Mouse (Mus musculus) macrophage (primary cell): ENCODE measurements around the gene Chmp6. TPM values are rescaled to one million over a fixed set of nuclear protein-coding genes. Genes with fewer than 3 reads are reported as not detected.
A peak's percentile ranks its signal among the peaks of the same experiment; 100 is the strongest.

Experiments
- H3K27ac ChIP-seq: fragments of 350-480 bp; formaldehyde crosslinking; 2 replicates; pipeline ENCODE4 v1.9.0; 2021
- H3K36me3 ChIP-seq: fragments of 350-480 bp; formaldehyde crosslinking; 2 replicates; pipeline ENCODE4 v1.9.0; 2021; ENCODE audit errors: inconsistent target
- H3K4me3 ChIP-seq: fragments of 350-480 bp; formaldehyde crosslinking; 2 replicates; pipeline ENCODE4 v1.9.0; 2021; ENCODE audit errors: inconsistent target
- H3K79me2 ChIP-seq: fragments of 350-480 bp; formaldehyde crosslinking; 2 replicates; pipeline ENCODE4 v1.9.0; 2021; ENCODE audit errors: inconsistent target
- WGBS: methylation state at CpG from one replicate; pipeline ENCODE4 v1.1.7; 2026; ENCODE audit warnings: inconsistent platforms; ENCODE audit not compliant: missing documents; 5-methylcytosine and 5-hydroxymethylcytosine counted together
- polyA plus RNA-seq: library from polyadenylated mRNA; stranded (reverse); fragments of 250-400 nt; gene quantifications from 3 replicates; pipeline ENCODE4 v1.2.4, GENCODE M21; 2018; ENCODE audit warnings: inconsistent platforms

Chmp6 gene
- polyA plus RNA-seq, 1 experiment from 2014 or later: 37.7 TPM

DNA sequence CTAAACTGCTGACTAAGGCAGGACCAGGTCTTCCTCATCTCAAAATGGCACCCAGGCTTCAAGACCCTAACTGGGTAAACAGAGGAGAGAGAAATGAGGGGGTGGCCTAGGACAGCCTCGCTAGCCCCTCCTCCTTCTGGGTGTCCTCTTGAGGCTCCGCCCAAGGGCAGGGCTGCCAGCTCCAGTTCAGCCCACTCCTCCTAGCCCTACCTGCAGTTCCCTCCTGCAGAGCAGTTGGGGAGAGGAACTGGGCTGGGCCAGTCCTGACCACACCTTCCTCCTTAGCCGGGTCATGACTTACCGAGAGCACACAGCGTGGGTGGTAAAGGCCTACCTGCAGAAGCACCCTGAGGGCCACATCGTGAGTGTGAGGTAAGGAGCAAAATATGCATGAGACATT is 18.6 kb upstream of the Chmp6 start:
- WGBS: 50% methylated on average over 6 of the region's 6 CpGs
- H3K27ac ChIP-seq: no peak overlapping the region
- H3K36me3 ChIP-seq: peaks cover 86% of the 10 kb centered on the region
- H3K79me2 ChIP-seq: no peaks in the 10 kb centered on the region
- H3K4me3 ChIP-seq: no peak overlapping the region

DNA sequence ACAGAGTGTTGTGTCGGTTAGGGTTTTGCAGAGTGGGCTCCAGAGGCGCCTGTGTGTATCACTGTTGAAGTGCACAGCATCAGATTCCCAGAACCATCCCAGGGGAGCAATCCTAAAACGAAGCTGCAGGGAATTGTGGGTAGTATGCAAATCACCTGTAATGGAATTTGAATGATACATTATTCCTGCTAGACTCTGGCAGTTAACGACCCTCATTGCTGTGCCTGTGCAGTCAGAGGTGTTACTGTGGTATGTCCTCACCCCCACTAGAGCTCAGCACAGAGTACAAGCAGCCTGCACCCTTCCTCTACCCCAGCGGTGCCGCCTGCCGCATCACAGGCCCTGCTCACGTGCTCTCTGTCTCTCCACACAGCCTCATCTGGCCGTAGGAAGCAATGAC is 16.2 kb upstream of the Chmp6 start:
- Histone ChIP-seq H3K27ac (no peak overlapping the region), H3K4me3 (no peak overlapping the region), H3K79me2 (no peaks in the 10 kb centered on the region), H3K36me3 (peaks cover 64% of the 10 kb centered on the region)
- 91% methylated on average over 9 of the region's 9 CpGs for WGBS

DNA sequence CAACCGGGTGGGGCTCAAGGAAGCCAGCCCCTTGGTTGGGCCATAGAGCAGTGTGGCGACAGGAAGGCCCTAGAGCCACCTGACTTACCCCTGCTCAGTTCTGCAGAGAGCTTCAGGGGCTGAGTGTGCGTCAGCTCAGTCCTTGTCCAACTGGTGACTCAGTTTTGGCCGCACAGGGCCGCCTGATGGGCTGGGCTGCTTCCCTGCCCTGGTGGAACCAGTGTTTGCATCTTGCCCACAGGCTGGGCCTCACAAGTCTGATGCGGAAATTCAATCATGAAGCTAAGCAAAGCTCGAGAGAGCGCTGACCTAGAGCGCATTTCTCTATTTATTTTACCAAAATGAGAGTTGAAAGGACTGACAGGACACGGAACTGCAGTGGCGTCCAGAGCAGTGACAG is 14.3 kb upstream of the Chmp6 start:
- peaks cover 49% of the 10 kb centered on the region for H3K36me3 ChIP-seq
- H3K79me2 ChIP-seq: no peaks in the 10 kb centered on the region
- no peak overlapping the region for H3K27ac ChIP-seq
- WGBS: 97% methylated on average over 11 of the region's 11 CpGs
- no peak overlapping the region for H3K4me3 ChIP-seq

DNA sequence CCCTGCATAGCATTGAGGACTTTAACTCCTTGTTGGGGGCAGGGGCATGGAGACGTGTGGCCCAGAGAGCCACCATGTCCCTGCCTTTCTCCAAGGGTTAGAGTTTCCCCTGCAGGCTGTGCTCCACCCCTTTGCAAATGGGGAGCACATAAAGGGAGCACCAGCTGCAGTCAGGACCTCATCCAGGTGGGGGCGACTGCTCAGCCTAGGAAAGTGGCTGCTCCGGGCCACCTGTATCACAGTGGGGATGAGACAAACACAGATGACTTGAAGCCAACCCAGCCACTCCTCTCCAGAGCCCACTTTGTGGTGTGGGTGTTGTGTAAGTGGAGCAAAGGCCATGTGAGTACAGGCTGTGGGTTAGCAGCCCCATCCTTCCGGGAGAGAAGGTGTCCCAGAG is 12.1 kb upstream of the Chmp6 start:
- Histone ChIP-seq H3K79me2 (no peaks in the 10 kb centered on the region), H3K4me3 (no peak overlapping the region), H3K27ac (no peak overlapping the region), H3K36me3 (peaks cover 29% of the 10 kb centered on the region)
- WGBS: 55% methylated on average over 4 of the region's 4 CpGs

DNA sequence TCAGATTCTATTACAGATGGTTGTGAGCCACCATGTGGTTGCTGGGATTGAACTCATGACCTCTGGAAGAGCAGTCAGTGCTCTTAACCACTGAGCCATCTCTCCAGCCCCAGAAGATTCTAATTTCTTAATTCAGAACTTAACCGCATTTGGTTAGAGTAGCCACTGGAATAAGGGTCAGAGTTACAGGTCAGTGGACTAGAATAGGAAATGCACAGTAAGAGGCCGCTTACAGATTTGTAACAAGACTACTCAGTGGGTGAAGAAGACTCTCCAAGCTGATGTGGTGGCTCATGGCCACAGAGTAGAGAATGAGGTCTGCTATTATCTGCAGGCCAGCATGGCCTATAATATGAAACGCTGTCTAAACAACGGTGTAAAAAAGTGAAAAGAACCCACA is 10.3 kb upstream of the Chmp6 start:
- H3K36me3 ChIP-seq: peaks cover 14% of the 10 kb centered on the region
- no peaks in the 10 kb centered on the region for H3K79me2 ChIP-seq
- WGBS: 84% methylated on average over 4 of the region's 4 CpGs
- H3K27ac ChIP-seq: no peak overlapping the region
- no peak overlapping the region for H3K4me3 ChIP-seq

DNA sequence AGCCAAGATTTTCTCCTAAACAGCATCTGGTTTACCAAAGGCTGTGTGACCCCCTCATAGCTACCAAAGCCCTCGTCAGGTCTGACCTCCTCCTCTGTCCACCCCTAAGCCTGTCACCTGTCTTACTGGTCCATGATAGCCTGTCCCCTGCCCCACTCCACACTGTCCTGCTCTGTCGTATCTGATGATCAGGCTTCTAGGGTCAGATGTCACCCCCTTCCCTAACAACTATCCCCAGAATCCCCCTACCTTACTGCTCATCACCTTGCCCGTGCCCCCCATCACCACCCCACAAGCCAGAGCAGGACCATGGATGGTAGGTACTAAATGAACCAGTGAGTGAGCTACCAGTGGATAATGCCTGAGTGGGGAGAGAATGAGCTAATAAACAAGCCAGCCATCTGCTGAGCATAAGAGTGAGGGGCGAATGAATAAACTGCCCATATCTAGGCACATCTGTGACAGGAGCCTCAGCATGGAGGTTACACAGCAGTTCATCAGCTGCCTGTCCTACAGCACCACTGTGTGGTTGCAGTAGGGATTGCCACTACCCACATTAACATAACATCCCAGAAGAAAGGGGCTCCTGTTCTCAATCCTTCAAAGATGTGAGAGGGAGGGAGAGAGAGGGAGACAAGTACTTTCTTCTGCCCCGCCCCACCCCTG is 8.5 kb upstream of the Chmp6 start:
- Histone ChIP-seq H3K79me2 (no peaks in the 10 kb centered on the region), H3K4me3 (no peak overlapping the region), H3K27ac (no peak overlapping the region), H3K36me3 (no peaks in the 10 kb centered on the region)
- 48% methylated on average over 5 of the region's 5 CpGs for WGBS

DNA sequence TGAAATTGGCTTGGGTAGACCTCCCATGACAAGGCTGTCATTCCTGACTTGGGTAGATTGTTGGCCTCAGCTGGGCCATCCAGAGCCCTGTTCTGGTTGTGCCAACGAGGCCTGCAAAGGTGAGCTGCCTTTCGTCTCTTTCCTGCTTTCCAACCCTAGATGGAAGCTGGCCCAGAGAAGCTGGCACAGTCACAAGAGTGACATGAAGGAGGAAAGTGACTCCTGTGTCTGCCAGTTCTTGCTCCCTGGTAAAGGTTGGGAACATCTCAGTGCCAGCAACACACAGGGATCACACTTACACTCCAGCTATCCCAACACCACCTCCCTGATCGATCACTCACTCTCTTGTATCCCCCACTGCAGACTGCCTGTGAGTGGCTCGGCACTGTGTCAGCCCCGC is 7.4 kb upstream of the Chmp6 start:
- H3K27ac ChIP-seq: no peak overlapping the region
- WGBS: 99% methylated on average over 5 of the region's 5 CpGs
- H3K4me3 ChIP-seq: no peak overlapping the region
- no peaks in the 10 kb centered on the region for H3K79me2 ChIP-seq
- no peaks in the 10 kb centered on the region for H3K36me3 ChIP-seq

DNA sequence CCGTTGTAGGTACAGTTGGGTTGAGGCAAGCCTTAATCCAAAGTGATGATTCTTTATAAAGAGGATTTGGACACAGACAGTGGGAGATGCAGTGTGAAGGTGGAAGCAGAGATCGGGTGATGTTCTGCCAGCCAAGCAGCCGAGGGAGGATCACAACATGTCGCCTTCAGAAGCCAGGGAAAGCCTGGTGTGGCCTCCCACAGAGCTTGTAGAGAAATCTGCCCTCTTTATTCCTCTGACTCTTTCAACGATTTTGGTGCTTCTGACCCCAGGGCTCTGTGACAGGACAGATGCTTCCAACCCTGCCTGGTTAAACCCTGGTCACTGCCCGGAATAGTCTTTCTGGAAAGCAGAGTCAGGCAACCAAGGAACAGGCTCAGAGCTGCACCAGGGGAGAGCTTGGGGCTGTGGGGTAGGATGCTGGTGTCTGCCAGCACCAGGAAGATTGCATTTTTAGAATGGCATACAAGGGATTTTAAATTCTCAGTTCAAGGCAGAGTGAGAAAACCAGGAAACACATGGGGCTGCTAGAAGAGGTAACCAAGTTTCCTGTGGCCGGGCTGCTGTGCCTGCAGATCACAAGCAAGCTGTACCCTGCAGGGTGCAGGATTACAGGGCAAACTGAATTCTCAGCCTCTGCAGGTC is 6.1 kb upstream of the Chmp6 start:
- WGBS: 55% methylated on average over 7 of the region's 7 CpGs
- Histone ChIP-seq H3K4me3 (no peak overlapping the region), H3K27ac (no peak overlapping the region)

DNA sequence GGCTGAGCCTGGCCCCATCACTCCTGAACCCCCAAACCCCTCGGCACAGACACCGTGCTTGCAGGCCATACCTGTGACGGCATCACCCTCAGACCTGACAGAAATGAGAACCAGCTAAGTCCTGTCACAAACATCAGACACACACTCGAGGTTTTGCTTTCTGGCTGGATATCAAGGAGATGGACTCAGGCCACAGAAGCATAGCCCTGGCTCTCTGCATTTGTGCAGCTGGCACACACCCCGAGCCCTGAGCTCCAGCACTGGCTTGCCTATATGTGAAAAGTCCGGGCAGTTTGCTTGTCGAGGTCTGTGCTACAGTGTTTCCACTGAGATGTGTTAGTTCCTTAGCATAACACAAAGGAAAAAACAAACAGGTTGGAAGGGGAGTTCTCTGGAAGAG is 5.5 kb upstream of the Chmp6 start:
- no peak overlapping the region for H3K4me3 ChIP-seq
- H3K27ac ChIP-seq: no peak overlapping the region
- H3K79me2 ChIP-seq: no peaks in the 10 kb centered on the region
- 32% methylated on average over 7 of the region's 7 CpGs for WGBS
- no peaks in the 10 kb centered on the region for H3K36me3 ChIP-seq

More for the DNA sequence above, 6.1 kb upstream of the Chmp6 start:
- no peaks in the 10 kb centered on the region for H3K36me3 ChIP-seq
- no peaks in the 10 kb centered on the region for H3K79me2 ChIP-seq

DNA sequence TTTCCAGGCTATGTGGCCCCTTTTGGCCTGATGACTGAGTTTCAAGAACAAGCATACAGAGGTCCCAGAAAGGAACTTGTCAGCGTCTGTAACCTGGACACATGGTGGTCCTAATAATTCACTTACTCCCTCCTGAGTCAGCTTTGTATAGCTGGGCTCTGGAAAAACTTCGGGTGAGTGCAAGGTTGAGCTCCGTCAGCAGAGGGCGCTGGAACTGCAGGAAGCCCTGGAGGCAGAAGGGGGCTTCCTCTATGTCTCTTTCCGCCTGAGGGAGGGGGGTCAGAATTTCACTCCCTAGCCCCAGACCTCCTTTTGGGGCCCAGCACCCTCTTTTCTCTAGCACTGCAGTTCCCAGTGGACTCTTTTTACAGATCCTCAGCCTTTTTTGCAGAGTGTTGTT is 3.8 kb upstream of the Chmp6 start:
- H3K4me3 ChIP-seq: no peak overlapping the region
- no peak overlapping the region for H3K27ac ChIP-seq
- H3K79me2 ChIP-seq: peaks cover 6% of the 10 kb centered on the region
- 3% methylated on average over 5 of the region's 5 CpGs for WGBS
- H3K36me3 ChIP-seq: no peaks in the 10 kb centered on the region

DNA sequence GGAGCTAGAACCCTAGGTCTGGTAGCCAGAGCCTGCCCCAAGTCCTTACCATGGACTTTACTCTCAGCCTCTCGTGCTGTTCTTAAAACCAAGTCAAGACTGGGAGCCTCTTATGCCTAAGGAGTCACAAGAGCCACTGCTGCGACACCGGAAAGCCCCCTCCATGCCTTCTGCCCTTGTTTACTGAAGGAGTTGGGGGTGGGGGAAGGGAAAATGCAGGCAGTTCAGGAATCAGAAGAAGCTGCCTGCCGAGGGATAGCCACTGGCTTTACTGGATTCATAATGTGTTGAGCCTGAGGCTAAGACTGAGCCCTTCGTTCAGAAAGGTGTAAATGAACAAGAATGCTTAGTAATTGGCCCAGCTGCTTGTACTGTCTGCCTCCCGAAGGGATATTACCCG is 396 bp upstream of the Chmp6 start:
- WGBS: 72% methylated on average over 7 of the region's 7 CpGs
- peaks cover 19% of the 10 kb centered on the region for H3K79me2 ChIP-seq
- peak overlapping the region; percentile 35; the same call in 1 of the 2 replicates for H3K4me3 ChIP-seq
- peak overlapping the region; percentile 48 for H3K27ac ChIP-seq
- peaks cover 16% of the 10 kb centered on the region for H3K36me3 ChIP-seq

DNA sequence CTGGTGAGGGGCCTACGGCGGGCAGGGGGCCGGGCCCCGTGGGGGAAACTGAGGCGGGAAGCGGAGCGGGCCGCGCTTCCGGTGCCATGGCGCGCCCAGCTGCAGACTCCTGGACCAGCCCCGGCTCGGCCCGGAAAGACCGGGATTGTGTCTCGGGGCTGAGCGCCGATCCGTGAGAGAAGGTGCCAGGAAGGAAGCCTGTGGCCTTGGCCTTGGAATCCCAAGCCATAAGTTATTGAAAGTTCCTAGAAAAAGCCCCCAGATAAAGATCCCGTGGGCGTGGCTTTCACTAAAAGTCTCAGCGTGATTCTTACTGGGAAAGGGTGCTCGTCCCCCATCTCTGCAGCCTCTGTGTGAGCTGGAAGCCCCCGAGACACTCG is 684 bp downstream of the Chmp6 start:
- H3K27ac ChIP-seq: peak overlapping the region; percentile 71
- H3K36me3 ChIP-seq: peaks cover 27% of the 10 kb centered on the region
- peak overlapping the region; percentile 96 for H3K4me3 ChIP-seq
- under 1% methylated on average over 26 of the region's 26 CpGs for WGBS
- H3K79me2 ChIP-seq: peaks cover 19% of the 10 kb centered on the region

DNA sequence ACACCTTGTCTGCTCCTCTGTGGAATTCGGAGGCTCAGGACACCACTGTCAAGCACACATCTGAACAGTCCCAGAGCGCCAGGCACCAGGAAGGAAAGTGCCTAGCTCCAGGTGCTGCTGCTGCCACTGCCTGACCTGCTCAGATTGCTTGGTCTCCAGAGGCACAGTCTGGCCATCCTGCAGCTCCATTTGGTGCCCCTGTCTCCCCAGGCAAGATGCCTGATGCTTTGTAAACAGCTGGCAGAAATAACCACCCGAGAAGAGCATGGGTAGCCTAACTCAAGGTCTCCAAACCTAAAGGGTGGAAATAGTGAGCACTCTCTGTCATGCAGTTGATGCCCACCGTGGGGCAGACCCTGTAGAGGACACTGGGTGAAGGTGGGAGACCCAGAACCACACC is 1.1 kb downstream of the Chmp6 start:
- Histone ChIP-seq H3K27ac (peak overlapping the region; percentile 71), H3K36me3 (peaks cover 31% of the 10 kb centered on the region), H3K4me3 (peak overlapping the region; percentile 96), H3K79me2 (peaks cover 19% of the 10 kb centered on the region)
- WGBS: 7% methylated on average over 4 of the region's 4 CpGs

DNA sequence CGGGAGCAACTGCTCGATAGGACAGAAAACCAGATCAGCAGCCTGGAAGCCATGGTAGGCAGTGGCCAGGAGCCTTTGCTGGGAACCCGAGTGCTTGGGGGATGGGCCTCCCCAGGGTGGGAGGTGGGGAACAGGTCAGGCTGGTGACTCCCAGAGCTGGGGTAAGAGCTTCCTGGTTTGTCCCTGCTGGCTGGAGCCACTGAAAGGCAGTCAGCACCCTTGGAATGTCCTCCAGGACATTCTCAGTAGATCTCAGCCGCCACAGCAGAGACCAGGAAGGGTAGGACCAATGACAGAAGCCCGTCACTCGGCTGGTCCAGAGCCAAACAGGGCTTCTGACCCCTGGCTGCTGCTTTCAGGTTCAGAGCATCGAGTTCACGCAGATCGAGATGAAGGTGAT is 2.4 kb downstream of the Chmp6 start:
- H3K79me2 ChIP-seq: peaks cover 19% of the 10 kb centered on the region
- 77% methylated on average over 9 of the region's 9 CpGs for WGBS
- peak overlapping the region; percentile 71 for H3K27ac ChIP-seq
- peaks cover 31% of the 10 kb centered on the region for H3K36me3 ChIP-seq
- 0 out of 2 replicates have a peak overlapping the region, but pooled peaks have one; percentile 96 for H3K4me3 ChIP-seq

DNA sequence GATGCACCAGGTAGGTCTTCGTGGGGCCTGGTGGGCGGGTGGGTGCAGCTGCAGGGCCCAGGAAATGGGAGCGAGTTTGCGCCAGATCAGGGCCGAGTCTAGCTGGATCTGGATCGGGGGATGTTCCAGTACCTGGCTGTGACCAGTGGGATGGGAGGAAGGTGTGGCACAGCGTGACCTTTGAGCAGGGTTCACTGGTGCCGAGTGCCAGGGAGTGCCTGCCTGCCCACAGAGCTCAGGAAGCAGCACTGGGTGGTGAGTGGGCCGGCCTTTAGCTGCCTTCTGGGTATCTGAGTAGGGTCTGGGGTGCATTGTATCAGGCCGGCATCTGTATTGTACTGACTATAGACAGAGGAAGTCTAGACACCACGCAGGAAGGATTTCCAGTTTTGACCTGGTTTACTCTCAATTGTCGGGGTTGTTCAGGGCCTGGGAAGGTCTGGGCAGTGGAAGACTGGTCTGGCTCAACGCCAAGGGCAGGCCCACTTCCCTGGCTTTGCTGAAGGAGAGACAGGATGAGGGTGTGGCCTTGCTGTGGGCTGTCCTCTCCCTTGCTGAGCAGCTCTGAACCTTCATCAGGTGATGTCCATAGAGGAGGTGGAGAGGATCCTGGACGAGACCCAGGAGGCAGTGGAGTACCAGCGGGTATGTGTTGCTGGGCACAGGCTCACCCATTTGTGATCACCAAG is 3.0 kb downstream of the Chmp6 start:
- H3K27ac ChIP-seq: peak overlapping the region; percentile 71
- peaks cover 31% of the 10 kb centered on the region for H3K36me3 ChIP-seq
- 65% methylated on average over 15 of the region's 15 CpGs for WGBS
- H3K79me2 ChIP-seq: peaks cover 19% of the 10 kb centered on the region
- H3K4me3 ChIP-seq: no peak overlapping the region
